Mouse (Mus musculus) spleen, postnatal 4 days (tissue): ENCODE results near the gene Rars.
"Not testable (repeated sequence)": the region's sequence is repeated elsewhere in the genome, so short reads cannot be mapped to it uniquely, and the experiment has no call there.

Source experiments
- DNase-seq, 2 experiments: peaks; one replicate each; pipeline ENCODE4 v3.0.0; 2022; ENCODE audit warnings: low spot score in 2 of 2

Gene Rars

DNA sequence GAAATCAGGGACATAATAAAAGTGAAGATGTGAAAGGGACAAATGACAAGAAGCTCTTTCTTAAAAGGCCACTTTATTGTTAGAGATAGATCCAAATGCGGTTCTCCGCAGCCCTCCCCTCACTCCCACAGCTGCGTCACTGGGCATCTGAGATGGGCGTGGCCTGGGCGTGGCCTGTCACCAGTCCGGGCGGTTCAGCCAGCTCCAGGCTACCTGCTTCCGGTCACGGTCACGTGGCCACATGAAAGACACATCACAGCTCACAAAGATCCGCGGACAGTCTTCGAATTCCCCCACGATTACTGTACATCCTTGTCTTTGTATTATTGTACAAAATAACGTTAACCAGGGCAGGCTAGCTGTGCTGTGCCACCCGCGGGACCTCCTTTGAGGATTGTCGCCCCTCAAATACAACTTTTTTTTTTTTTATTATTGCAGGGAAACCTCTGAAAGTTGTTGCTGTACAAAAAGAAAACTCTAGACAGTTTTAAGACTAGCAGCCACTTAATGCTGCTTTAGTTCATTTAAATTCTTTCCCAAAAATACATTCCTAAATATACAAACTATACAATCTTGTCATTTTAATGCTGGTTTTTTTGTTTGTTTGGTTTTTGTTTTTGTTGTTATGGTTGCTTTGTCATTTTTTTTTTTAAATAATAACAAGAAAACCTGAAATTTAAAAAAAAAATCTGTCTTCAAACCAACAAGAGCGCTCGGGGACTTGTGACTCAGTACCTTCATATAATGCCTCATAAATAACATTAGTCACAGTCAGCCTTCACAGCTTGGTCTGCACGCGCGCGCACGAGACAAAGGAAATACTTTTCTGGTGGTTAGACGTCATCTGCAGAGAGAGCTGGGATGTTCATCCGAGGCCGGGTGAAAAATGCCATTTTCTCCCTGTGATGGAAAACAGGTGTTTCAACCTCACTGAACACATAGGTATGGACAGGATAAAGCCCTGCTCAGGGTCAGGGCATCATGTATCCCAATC lies 4.3 kb upstream of the Rars start:
- DNase-seq, result peak; percentile 88 to 92

DNA sequence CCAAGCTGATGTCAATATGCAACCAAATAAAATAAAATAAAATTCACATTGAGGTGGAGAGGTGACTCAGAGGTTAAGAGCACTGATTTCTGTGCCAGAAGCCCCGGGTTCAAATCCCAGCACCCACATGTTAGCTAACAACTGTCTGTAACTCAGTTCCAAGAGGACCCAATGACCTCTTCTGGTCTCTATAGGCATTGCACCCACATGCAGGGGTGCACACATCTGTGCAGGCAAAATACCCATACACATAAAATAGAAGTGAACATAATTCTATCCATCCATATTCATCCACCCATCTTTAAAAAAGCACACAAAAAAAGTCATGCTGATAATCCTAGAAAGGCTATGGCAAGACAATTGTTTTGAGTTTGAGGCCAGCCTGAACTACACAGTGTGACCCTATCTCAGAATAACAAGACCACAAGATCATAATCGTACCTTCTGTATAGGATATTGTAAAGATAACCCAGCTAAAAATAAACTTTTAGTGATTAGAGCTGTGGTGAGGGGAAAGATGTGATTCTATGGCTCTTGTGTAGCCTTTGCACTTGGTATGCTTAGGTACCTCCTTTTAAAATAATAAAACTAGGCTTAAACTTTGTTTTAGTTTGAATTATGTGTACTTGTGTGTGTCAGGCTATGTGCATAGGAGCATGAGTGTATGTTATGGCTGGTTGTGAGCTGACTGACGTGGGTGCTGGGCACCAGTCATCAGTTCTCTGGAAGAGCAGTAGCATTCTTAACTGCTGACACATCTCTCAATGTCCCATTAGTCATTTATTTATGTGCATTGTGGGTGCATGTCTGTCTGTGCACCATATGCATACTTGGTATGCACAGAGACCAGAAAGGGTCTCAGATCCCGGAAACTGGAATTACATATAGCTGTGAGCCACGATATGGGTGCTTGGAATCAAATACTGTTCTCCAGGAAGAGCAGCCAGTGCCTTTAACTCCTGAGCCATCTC lies 3.1 kb upstream of the Rars start:
- no peak for DNase-seq

DNA sequence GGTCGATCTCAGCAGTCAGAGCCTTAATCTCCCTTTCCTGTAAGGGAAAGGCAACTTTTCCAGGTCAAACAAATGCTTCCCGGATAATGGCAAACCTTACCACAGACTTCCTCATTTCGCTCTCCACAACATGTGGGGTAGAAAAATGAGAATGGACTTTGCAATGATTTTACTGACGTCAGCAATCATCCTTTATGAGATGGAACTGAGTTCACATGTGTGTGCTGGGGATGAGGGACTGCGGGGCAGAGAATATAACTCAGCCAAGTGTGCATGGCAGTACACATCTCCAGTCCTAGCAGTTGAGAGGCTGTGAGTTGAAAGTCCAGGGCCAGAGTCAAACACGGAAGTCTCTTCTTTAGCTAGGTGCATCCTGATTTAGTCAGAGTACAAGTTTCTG lies 1.0 kb downstream of the Rars start:
- no peak for DNase-seq

DNA sequence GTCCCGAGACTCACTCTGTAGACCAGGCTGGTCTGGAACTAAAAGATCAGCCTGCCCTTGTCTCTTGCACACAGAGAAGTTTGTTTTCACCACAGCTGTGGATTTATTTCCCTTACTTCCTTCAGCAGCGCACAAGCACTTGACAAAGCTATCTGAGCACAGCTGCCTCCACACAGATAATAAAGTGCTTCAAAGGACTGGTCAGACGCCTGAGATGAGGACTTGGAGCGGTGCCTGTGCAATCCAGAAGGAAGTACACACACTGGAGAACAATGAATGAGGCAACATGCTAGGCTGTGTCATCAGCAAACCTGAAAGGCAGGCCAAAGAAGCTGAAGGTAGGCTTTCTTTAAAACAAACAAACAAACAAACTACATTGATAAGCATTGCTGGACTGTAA lies 2.2 kb downstream of the Rars start:
- DNase-seq, result no peak

DNA sequence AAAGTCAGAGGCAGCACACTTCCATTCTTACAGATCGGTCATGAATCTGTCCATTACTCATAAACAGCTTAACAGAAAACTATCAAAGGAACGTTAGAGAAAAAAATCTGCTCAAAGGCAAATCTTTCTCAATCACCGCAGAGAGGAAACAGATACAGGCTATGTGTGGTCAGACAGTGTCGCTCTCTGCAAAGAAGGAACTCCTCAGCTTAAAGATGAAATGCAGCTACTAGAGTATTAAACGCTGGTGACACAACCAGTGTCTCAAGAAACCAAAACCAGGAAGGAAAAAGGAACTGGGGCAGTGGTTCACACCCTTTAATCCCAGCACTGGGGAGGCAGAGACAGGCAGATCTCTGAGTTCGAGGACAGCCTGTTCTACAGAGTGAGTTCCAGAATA lies 6.6 kb downstream of the Rars start:
- no peak for DNase-seq

DNA sequence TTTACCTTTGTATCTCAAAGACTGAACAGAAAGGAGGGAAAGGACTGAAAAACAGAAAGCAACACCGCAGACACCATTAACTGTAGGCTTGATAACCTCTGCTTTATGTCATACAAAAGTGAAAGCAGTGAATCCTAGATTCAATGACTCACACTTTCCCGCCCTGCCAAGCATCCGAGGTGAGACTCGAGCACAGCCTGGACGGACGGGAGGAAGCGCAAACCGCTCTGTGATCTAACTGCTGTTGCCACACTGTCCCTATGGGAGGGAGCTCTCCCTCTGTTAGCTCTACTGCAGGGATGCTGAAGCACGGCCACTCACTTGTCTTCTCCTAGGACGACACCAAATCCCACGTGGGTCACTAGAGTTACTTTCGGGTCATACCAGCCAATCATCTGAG lies 18.0 kb downstream of the Rars start:
- DNase-seq, result no peak

DNA sequence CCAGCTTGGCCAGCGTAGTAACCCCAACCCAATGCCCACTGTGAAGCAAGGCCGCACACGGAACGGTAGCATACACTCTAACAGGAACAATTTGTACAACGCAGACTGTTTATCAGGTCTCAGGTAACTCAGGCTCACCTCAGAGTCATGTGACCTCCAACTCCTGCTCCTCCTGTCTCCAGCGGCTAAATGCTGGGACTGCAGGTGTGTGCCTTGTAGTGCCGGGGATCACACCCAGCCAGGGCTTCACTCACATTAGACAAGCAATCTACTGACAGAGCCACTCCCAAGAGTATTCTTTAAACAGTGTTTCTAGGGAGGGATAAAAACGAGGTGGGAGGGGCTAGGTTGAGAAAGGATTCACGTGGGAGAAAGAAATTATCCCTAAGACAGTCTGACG lies 22.8 kb downstream of the Rars start:
- DNase-seq, result no peak

DNA sequence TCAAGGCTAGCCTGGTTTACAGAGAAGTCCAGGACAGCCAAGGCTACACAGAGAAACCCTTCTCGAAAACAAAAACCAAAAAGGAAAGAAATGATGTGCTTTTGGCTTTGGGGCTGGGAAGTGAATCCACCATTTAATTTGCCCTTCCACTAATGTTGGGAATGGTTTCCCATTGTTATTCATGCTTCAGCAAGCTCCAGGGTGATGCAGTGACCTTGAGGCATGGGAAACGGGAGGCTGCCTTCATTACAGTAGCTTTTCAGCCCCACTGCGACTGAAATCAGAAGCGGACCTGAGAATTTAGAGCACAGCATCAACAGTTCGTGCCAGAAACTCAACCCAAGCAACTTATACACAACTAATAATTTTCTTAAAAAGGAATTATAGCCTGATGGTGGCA lies 33.0 kb downstream of the Rars start:
- no peak for DNase-seq

DNA sequence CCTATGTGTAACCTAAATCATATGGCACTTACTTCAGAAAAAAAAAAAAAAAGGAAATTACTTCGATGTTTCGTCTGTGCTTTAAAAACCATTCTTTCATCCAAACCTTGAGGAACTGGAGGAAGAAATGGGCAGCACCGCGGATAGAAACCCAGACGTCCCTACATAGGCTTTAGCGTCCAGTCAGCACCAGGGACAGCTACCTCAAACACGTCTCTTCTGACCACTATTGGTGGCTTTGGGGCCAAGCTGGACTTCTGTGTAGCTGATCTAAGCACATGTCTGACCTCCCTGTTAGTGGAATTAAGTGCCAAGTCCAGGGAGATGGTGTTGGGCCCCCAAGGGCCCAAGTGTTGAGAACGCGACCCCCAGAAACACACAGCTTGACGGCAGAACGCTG lies 35.4 kb downstream of the Rars start, which contains the start of gene Fbll1:
Gene Fbll1 (minus strand): TSS at position 11 of the 400 bp plus-strand sequence.
- DNase-seq, result peak in 1 of 2 experiments; percentile 67

DNA sequence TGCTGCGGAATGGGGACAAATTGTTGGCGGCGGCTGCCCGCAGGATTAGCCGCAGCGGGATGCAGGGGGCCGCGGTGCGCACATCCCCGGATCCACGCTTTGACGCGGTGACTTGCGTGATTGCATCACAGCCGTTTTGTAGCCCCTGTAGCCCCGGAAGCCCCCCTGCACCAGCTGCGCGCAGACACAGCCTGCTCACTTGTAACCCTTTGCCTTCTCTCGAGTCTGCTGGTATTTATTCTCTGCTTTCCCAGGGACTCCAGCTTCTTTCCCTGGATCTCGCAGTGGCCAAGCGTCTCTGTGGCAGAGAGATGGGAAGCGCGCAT lies 35.8 kb downstream of the Rars start:
- no peak for DNase-seq

DNA sequence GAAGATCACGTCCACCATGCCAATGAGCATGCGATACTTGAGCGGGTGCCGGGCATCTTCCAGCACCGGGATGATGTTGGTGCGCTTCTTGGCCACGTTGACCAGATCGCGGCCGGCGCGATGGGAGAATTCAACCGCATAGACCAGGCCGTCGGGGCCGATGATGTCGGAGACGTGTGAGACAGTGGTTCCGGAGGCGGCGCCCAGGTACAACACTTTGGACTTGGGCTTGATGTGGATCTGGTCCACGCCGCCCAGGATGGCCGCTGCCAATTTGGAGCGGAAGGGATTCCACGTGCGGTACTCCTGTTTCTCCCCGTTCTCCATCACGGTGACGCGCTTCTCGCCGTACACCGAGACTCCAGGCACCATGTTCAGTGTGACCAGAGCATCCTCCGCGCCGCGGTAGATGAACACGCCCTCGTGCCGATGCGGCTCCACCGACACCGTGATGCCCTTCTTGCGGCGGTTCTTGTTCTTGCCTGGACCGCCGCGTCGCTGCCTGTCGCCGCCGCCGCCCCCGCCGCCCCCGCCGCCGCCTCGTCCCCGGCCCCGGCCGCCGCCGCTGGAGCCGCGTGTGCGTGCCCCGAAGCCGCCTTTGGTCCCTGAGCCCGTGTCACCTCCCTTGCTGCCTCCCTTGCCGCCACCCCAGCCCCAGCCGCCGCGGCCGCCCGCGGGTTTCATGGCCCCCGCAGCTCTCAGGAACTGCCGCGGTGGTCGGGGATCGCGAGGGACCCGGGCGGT lies 36.4 kb downstream of the Rars start:
- DNase-seq, result no peak

DNA sequence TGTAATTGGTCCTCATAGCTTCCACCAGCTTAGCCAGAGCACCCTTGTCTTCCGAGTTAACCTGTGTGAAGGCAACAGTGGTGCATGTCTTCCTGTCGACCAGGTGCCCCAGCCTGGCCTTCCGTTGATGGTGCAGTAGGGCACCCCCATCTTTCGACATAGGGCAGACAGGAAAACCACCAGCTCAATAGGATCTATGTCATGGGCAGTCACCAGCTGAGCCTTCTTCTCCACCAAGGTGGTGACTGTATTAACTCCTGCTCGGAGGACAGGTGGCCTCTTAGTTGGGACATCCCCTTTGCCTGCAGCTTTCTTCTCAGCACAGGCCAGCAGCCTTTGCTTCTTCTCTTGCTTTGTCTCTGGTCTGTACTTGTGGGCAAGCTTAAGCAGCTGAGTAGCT lies 41.5 kb downstream of the Rars start:
- DNase-seq, result not testable (repeated sequence)

DNA sequence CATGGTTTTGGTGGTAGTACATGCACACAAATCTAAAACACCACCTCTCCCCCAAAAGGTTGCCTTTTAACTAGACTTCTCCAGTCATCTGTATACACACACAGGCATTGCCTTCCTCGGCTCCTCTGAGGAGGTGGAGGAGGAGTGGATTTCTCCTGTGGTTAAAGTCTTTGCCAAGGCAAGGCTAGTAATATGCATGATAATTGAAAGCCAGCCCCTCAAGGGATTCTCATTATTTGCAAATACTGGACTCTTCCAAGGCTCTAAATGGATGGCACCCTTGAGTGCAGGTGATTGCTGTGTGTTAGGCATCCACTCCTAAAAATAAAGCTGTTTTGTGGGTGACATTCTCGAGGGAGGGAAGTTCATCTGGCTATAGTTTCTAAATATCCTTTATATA lies 45.9 kb downstream of the Rars start:
- no peak for DNase-seq

DNA sequence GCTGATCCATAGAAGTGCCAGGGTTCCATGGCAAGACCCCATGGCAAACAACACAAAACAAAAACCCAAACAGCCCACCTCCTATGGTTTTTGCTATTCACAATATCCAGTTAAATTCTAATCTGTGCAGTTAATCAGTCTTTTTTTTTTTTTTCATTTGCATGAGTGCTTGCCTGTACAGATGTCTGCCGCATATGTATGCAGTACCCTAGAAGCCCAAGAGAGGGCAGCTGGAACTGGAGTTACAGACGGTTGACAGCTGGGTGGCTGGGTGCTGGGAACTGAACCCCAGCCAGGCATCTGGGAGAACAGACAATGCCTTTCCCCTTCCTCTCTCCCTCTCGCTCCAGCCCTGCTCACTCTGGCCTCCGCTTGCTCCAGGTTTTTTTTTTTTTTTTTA lies 49.8 kb downstream of the Rars start:
- no peak for DNase-seq

DNA sequence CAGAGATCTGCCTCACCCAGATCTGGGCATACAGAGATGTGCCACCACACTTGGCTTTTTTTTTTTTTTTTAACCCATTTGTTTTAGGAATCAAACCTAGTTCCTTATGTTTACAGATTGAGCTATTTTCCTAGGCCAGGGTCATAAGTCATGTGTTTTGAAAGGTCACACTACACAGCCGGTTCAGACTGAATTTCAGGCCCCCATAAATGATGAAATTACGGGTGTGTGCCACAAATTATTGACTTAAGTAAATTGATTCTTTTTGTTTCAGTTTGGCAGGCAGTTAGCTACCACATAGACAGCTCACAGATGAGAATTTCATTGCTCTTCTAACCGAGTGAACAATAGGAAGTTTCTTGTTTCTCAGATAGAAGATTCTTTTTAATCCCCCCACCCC lies 50.3 kb downstream of the Rars start:
- no peak for DNase-seq

DNA sequence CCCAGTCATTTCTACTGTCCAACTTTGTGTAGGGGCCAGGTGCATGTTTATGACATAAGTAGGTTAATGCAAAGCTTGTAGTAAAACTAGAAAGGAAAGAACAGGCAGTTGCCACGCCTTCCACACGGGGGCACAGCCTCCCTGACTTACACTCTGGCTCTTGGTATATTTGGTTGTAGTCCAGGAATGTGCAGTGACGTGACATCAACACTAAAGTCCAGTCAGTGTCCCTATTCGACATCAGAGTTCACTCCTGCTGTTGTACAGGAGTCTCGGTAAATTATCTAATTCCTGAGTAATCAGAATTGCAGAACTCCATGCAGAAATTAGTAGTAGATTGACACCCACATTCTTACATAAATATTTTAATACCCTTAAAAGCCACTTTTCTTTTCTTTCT lies 51.3 kb downstream of the Rars start:
- DNase-seq, result no peak

DNA sequence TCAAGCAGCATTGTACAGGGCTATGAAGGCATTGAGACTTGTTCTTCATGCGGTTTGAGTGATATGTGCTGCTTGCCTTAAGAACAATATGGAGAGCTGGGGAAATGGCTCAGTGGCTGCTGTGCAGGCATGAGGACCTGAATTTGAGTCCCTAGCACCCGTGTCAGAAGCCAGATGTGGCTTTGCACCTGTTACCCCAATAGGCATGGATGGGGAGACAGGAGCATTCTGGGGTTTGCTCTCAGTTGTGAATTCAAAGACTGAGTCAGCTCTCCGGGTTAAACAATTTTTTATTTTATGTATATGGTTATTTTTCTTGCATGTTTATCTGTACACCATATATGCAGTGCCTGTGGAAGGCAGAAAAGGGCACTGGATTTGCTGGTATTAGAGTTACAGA lies 51.9 kb downstream of the Rars start:
- DNase-seq, result no peak

DNA sequence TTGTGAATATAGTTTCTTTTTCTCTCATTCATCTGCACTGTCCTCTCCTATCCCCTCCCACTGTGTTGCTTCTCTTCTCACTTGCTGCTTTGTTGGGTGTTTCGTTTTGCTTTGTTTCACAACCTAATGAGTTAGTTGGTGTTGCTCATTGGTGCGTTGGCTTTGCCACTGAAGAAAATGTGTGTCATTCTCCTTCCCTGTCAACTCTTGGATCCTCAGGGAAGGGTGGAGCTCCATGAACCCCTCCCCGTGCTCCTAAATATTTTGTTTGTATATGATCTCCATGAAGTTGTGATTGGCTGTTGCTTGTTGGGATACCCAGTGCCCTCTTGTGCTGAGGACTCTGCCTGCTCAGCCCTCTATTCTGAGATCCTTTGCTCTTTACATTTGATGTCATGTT lies 54.0 kb downstream of the Rars start:
- no peak for DNase-seq

DNA sequence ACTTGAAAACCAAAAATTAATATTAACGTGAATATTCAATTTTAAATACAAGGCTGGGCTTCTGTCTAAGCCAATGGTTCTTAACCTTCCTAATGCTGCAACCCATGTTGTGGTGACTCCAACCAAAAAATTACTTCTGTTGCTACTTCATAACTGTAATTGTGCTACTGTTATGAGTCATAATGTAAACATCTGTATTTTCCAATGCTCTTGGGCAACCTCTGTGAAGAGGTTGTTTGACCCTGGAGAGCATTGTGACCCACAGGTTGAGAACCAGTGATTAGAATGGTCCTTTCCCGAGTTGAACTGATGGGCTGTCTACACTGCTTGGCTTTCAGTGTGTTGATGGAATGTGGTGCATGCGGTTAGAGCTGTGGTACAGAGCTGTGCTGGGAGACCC lies 57.9 kb downstream of the Rars start:
- DNase-seq, result no peak

DNA sequence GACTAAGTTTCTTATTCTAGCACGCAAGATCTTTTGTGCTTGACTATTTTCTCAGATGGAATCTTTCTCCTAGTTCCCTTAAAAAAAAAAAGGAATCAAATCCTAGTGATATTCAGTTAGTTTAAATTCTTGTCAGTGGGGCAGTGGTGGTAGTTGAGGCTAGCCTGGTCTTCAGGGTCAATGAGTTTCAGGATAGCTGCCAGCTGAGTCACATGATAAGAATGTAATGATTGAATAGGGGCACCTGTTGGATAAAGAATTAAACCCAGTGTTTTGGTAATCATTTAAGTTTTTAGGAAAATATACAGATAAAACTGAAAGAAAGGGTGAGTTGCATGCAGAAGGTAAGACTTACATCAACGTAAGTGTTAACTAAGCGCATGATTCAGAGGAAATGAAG lies 58.7 kb downstream of the Rars start:
- DNase-seq, result no peak

DNA sequence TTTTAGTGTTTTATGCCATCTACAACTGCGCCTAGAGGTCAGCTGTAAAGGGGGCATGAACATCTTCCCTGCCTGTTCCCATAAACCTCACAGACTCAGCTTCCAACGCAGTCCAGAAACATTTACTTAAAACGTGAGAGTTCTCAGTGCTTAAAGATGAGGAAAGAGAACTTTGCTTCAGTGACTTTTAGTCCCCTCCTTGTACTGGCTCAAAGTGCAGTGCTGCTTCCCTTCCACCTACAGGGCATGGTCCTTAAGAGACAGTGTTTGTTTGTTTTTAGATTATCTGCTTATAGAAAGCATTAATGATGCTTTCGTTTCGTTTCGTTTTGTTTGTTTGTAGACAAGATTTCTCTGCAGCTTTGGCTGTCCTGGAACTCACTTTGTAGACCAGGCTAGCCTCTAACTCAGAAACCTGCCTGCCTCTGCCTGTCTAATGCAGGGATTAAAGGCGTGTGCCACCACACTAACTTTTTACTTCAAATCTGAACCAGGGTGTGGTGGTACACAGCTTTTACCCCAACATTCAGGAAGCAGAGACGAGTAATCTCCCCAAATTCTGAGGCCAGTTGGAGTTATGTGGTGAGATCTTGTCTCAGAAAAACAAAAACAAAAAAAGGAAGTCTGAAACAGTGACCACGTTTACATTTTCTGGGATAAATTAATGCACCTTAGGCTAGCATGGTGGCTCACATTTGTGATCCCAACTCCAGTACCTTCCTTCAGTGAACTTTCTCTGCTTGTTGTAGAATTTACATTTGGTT lies 63.4 kb downstream of the Rars start:
- DNase-seq, result no peak
